Mouse (Mus musculus): Measurements from ENCODE around the gene Zfp704.

DNA sequence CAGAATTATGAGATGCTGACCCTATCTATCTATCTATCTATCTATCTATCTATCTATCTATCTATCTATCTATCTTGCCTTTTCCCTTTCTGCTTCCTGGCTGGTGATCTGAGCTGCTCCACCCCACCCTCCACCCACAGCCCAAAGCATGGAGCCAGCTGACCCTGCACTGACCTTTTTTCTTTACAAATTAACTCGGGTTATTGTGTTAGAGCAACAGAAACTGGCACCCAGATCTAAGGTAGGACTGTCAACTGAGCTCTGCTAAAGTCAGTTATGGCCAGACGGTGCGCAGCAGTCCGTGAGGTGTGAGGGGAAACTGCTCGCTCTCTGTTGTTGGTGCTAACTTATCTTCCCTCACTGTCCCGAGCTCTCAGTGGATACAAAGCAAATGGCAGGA is 87.9 kb downstream of the Zfp704 start:
- TF ChIP-seq CTCF (IDR thresholded peaks at IDR 0.05; ENCODE audit: control insufficient read depth, insufficient read depth, insufficient replicate concordance, low read depth, low read length) (no peak), POLR2A (IDR thresholded peaks at IDR 0.05; ENCODE audit: control insufficient read depth, low read depth, low read length) (no peak)
